Mouse (Mus musculus): Measurements from ENCODE around the gene Hist1h2bf. TPM values are rescaled to one million over a fixed set of nuclear protein-coding genes. Genes with fewer than 3 reads are reported as not detected.
"Not testable (repeated sequence)": the region's sequence is repeated elsewhere in the genome, so short reads cannot be mapped to it uniquely, and the experiment has no call there.

Gene Hist1h2bf
- polyA plus RNA-seq, 1 experiment = 2.7 TPM

DNA sequence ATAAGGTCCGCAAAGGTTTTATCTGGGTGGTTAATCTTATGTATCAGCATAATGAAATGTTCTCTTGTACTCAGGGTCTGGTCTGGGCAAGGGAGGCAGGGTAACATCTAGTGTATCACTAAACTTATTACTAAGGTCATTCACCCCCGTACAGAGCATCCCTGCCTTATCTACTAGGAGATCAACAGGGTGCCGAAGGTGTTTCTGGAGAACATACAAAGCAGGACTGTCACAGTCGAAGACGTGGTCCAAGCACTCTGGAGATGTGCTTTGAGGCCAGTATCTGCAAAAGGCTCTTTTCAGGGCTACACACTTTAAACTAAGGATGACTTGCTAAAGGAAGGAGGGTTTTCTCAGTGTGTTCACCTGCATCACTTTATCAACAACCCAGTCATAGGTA is 27.3 kb downstream of the Hist1h2bf start:
- Histone ChIP-seq H3K4me3 (replicated peaks; ENCODE audit: extremely low read depth, low read depth, low read length) (no peak overlapping the region), H3K4me1 (ENCODE audit: control insufficient read depth, insufficient read depth, low read length) (peaks cover 2% of the 10 kb centered on the region; the same call in 1 of the 2 replicates)
- no peak for DNase-seq
- no peak for TF ChIP-seq CTCF (IDR thresholded peaks at IDR 0.05; ENCODE audit: insufficient read depth, low read length)
- WGBS = 72% methylated on average over 5 of the region's 5 CpGs

DNA sequence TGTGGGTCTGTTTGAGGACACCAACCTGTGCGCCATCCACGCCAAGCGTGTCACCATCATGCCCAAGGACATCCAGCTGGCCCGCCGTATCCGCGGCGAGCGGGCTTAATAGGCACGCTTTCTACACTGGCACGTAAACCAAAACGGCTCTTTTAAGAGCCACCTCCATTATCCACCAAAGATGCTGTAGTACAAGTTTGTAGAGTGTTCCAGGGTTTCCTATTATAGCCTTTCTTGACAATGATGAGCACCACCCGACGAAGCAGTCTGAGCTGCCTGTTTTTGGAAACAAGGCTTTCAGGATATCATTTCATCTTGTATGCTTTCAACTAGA is 29.2 kb downstream of the Hist1h2bf start:
- not testable (repeated sequence) for DNase-seq; H3K4me1 ChIP-seq (ENCODE audit: control insufficient read depth, insufficient read depth, low read length)
- under 1% methylated on average over 13 of the region's 14 CpGs for WGBS
- peak overlapping the region; percentile 24 for H3K4me3 ChIP-seq (replicated peaks; ENCODE audit: extremely low read depth, low read depth, low read length)

DNA sequence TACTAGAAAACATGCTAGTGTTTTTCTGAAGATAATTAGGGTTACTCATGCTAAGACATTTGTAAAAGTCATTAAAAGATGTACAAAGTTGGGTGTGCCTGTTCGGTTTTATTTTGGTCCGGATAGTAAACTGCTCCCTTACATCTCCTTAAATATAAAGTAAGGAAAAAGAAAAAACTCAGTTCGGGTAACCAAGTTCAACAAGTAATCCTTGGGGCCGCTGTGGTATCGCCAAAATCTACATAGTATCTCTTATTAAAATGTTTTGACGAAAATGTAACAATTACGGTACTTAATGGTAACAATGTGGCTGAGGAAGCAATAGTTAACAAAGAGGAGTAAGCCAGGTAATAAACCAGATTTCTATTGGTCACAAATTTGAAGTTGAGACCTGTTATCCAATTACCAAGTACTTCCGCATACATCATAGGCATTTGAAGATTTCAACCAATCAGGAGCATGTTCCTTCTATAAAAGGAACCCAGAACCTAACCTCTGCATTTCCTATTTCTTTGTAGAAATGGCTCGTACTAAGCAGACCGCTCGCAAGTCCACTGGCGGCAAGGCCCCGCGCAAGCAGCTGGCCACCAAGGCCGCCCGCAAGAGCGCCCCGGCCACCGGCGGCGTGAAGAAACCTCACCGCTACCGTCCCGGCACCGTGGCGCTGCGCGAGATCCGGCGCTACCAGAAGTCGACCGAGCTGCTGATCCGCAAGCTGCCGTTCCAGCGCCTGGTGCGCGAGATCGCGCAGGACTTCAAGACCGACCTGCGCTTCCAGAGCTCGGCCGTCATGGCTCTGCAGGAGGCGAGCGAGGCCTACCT is 29.8 kb downstream of the Hist1h2bf start, which contains the start of gene Hist1h3f:
Hist1h3f (plus strand) TSS at position 88 of the 822 bp plus-strand sequence.
- DNase-seq = peak; percentile 71
- Histone ChIP-seq H3K4me3 (replicated peaks; ENCODE audit: extremely low read depth, low read depth, low read length) (peak within 1 kb of the TSS; percentile 71), H3K4me1 (ENCODE audit: control insufficient read depth, insufficient read depth, low read length) (peaks cover 2% of the 10 kb centered on the region; the same call in 1 of the 2 replicates)
- WGBS = under 1% methylated on average over 35 of the region's 45 CpGs
- TF ChIP-seq CTCF (IDR thresholded peaks at IDR 0.05; ENCODE audit: insufficient read depth, low read length) (no peak), POLR2A (IDR thresholded peaks at IDR 0.05; ENCODE audit: borderline replicate concordance, extremely low read depth, low read depth, low read length) (peak; percentile 84)

DNA sequence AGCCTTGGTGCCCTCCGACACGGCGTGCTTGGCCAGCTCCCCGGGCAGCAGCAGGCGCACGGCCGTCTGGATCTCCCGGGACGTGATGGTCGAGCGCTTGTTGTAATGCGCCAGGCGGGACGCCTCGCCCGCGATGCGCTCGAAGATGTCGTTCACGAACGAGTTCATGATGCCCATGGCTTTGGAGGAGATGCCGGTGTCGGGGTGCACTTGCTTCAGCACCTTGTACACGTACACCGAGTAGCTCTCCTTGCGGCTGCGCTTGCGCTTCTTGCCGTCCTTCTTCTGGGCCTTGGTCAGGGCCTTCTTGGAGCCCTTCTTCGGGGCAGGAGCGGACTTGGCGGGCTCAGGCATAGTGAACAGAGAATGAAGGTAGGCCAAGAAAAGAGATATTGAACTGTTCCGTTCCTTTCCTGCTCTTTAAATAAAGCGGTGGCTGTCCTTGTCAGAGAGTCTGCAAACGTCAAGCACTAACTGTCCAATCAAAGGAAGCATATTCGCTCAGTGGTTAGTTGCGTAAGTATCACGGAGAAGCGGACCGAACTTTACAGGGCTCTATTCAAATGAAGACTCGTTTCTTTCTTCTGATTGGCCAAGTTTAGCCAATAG is 30.9 kb downstream of the Hist1h2bf start, which contains the start of gene Hist1h2bh:
Hist1h2bh (minus strand) TSS at position 394 of the 609 bp plus-strand sequence.
- H3K4me3 ChIP-seq (replicated peaks; ENCODE audit: extremely low read depth, low read depth, low read length) = peak within 1 kb of the TSS; percentile 71

DNA sequence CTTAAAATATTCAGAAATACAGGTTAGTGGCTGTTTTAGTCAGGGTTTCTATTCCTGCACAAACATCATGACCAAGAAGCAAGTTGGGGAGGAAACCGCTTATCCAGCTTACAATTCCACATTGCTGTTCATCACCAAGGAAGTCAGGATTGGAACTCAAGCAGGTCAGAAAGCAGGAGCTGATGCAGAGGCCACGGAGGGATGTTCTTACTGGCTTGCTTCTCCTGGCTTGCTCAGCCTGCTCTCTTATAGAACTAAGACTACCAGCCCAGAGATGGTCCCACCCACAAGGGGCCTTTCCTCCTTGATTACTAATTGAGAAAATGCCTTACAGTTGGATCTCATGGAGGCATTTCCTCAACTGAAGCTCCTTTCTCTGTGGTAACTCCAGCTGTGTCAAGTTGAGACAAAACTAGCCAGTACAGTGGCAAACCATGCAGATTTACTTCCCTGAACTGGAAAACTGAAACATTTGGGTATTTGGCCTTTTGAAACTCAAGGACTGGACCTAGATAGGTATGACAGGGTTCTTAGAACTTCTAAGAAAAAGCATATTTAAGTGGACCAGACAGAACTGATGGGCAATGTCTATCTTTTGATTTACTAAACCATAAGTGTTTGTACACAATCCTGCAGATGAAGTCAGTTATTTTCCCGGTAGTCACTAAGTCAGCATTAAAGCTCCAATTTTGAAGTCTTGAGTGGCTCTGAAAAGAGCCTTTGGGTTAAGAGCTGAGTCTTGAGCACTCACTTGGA is 31.6 kb downstream of the Hist1h2bf start:
- peak overlapping the region; percentile 41 for H3K4me3 ChIP-seq (replicated peaks; ENCODE audit: extremely low read depth, low read depth, low read length)
- WGBS = 14% methylated on average over 3 of the region's 3 CpGs
- H3K4me1 ChIP-seq (ENCODE audit: control insufficient read depth, insufficient read depth, low read length); DNase-seq: not testable (repeated sequence)

More for the DNA sequence above, 30.9 kb downstream of the Hist1h2bf start, which contains the start of gene Hist1h2bh:
- under 1% methylated on average over 36 of the region's 42 CpGs for WGBS
- DNase-seq = peak; percentile 67
- TF ChIP-seq POLR2A (IDR thresholded peaks at IDR 0.05; ENCODE audit: borderline replicate concordance, extremely low read depth, low read depth, low read length) = peak; percentile 35; the same call in 1 of the 2 replicates
- H3K4me1 ChIP-seq (ENCODE audit: control insufficient read depth, insufficient read depth, low read length) = not testable (repeated sequence)

DNA sequence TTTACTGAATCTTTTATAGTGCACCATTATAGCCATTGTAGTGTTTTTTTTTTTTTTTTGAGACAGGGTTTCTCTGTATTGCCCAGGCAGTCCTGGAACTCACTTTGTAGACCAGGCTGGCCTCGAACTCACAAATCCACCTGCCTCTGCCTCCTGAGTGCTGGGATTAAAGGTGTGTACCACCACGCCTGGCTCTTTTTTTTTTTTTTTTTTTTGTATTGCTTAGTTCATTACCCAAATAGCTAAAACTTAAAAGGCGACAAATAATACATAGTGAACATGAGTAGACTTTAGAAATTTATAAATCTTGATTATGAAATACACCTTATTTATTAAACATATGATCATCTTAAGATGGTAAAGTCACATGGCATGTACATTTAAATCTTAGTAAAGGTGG is 32.5 kb downstream of the Hist1h2bf start:
- H3K4me3 ChIP-seq (replicated peaks; ENCODE audit: extremely low read depth, low read depth, low read length) = no peak overlapping the region
- no peak for DNase-seq
- H3K4me1 ChIP-seq (ENCODE audit: control insufficient read depth, insufficient read depth, low read length) = peaks cover 2% of the 10 kb centered on the region; the same call in 1 of the 2 replicates
- TF ChIP-seq POLR2A (IDR thresholded peaks at IDR 0.05; ENCODE audit: borderline replicate concordance, extremely low read depth, low read depth, low read length) (no peak), CTCF (IDR thresholded peaks at IDR 0.05; ENCODE audit: insufficient read depth, low read length) (no peak)
- WGBS = 88% methylated on average over 3 of the region's 3 CpGs

DNA sequence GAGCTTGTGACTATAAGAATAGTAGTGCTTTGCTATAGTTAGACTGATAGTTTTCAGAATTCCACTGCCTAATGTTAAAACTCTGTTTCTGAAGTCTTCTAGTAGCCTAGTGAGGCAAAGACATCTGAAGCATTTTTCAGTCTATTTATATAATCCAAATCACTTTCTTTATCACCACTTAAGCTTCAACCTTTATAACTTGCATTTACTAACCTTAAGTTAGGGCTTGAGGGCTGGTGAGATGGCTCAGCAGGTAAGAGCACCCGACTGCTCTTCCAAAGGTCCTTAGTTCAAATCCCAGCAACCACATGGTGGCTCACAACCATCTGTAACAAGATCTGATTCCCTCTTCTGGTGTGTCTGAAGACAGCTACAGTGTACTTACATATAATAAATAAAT is 34.2 kb downstream of the Hist1h2bf start:
- H3K4me3 ChIP-seq (replicated peaks; ENCODE audit: extremely low read depth, low read depth, low read length); H3K4me1 ChIP-seq (ENCODE audit: control insufficient read depth, insufficient read depth, low read length); DNase-seq: not testable (repeated sequence)
- 58% methylated on average over 1 of the region's 1 CpGs for WGBS

DNA sequence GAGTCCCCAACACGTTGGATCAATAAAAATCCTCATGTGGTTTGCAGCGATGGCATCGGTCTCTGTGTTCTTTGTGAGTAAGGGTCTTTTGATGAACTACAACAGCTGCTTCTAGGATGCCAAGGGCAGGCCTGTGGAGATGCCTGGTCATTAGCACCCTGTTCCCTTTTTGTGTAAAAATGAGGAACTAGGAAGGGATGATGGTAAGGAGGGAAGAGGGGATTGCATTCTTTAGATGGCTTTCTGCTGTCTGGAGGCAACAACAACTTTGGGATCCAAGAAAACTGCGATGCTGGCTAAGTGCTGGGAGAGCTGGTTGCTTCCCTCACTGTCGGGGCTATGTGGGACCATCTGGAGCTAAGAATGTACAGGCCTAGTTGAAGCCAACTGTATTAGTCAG is 35.7 kb downstream of the Hist1h2bf start:
- no peak overlapping the region for H3K4me3 ChIP-seq (replicated peaks; ENCODE audit: extremely low read depth, low read depth, low read length)
- peaks cover 2% of the 10 kb centered on the region; the same call in 1 of the 2 replicates for H3K4me1 ChIP-seq (ENCODE audit: control insufficient read depth, insufficient read depth, low read length)
- WGBS = 81% methylated on average over 5 of the region's 5 CpGs
- DNase-seq = no peak
- TF ChIP-seq POLR2A (IDR thresholded peaks at IDR 0.05; ENCODE audit: borderline replicate concordance, extremely low read depth, low read depth, low read length) = no peak

DNA sequence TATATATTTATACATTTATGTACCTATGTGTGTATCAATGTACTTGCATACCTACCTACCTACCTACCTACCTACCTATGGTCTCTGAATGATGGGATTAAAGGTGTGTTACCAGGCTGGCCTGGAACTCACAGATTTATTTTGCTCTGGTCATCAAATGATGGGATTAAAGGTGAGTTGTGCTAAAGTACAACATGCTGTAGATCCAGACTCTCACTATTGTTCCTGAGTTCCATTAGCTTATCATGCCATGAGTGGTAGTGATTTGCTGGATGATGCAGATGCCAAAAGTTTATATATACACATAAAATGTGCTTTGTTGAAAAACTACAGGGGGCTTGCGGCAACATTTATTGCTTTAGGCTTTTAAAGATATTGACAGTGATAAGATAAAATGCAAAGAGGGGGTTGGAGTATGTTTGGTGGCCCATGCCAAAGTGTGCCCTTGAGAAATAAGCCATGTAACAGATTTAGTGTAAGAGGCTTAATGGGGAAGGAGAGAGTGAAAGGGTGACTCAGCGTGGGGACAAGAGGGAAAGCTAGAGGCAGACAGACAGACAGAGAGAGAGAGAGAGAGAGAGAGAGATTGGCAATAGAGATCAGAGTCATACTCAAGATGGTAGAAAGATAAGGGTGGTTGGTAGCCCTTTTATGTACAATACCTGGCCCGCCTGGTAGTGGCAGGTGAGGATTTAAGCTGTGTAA is 36.8 kb downstream of the Hist1h2bf start:
- H3K4me3 ChIP-seq (replicated peaks; ENCODE audit: extremely low read depth, low read depth, low read length) = no peak overlapping the region
- WGBS = 64% methylated on average over 3 of the region's 3 CpGs
- no peak for DNase-seq

More for the DNA sequence above, 36.8 kb downstream of the Hist1h2bf start:
- TF ChIP-seq POLR2A (IDR thresholded peaks at IDR 0.05; ENCODE audit: borderline replicate concordance, extremely low read depth, low read depth, low read length) (no peak), CTCF (IDR thresholded peaks at IDR 0.05; ENCODE audit: insufficient read depth, low read length) (no peak)
- H3K4me1 ChIP-seq (ENCODE audit: control insufficient read depth, insufficient read depth, low read length) = peaks cover 2% of the 10 kb centered on the region; the same call in 1 of the 2 replicates
